Mouse (Mus musculus) MEL (cell line): ENCODE measurements at regions not wholly inside any gene's neighbourhood (a gene's known extent, or its start where the extent isn't known, plus 50 kb on each side); places are given as distances from the start of the nearest gene placed in this dataset.

Experiments used
- CTCF ChIP-seq, 3 experiments: IDR thresholded peaks in 2 of 3; conservative IDR thresholded peaks in 1 of 3; 2 replicates each; pipeline ENCODE4 v1.5.1; 2011 to 2012; ENCODE audit warnings: low read length in 3 of 3, low read depth in 2 of 3, mild to moderate bottlenecking in 2 of 3, improper control_type of control experiment in 1 of 3, inconsistent platforms in 1 of 3, mixed read lengths in 1 of 3, moderate library complexity in 1 of 3; ENCODE audit not compliant: control insufficient read depth in 1 of 3, insufficient read depth in 1 of 3, poor library complexity in 1 of 3, severe bottlenecking in 1 of 3
- GATA1 ChIP-seq: IDR thresholded peaks from 2 replicates; pipeline ENCODE4 v1.6.1; 2011; ENCODE audit warnings: low read depth, low read length, improper control_type of control experiment
- POLR2A ChIP-seq, 2 experiments: IDR thresholded peaks; 2 replicates each; pipeline ENCODE4 v1.6.1; 2011 to 2012; ENCODE audit warnings: low read length in 2 of 2, mild to moderate bottlenecking in 2 of 2, control low read depth in 1 of 2, improper control_type of control experiment in 1 of 2, low read depth in 1 of 2, moderate library complexity in 1 of 2; ENCODE audit not compliant: control insufficient read depth in 1 of 2, insufficient read depth in 1 of 2, poor library complexity in 1 of 2
- USF1 ChIP-seq: IDR thresholded peaks from 2 replicates; pipeline ENCODE4 v1.6.1; 2014; ENCODE audit warnings: low read depth, mild to moderate bottlenecking, inconsistent platforms, low read length, improper control_type of control experiment, moderate library complexity

GRCm38 (mm10) chr13:72817521-72817920 is 188.9 kb downstream of the Irx2 start:
- no peak for TF ChIP-seq CTCF (IDR thresholded peaks at IDR 0.05 in 2 of 3, conservative IDR thresholded peaks at IDR 0.05 in 1 of 3; ENCODE audit: control insufficient read depth in 1 of 3, insufficient read depth in 1 of 3, low read depth in 2 of 3, low read length in 3 of 3, poor library complexity in 1 of 3, severe bottlenecking in 1 of 3)
- no peak for TF ChIP-seq GATA1
- no peak for TF ChIP-seq USF1
- no peak for TF ChIP-seq POLR2A (IDR thresholded peaks at IDR 0.05; ENCODE audit: control insufficient read depth in 1 of 2, insufficient read depth in 1 of 2, low read depth in 1 of 2, low read length in 2 of 2, poor library complexity in 1 of 2)
